Mouse (Mus musculus): Measurements from ENCODE around the gene Ank3. TPM values are rescaled to one million over a fixed set of nuclear protein-coding genes. Genes with fewer than 3 reads are reported as not detected.

Gene Ank3
- 11.5 and 13.5 TPM in 2 replicates for polyA plus RNA-seq (2012; rRNA removed)

DNA sequence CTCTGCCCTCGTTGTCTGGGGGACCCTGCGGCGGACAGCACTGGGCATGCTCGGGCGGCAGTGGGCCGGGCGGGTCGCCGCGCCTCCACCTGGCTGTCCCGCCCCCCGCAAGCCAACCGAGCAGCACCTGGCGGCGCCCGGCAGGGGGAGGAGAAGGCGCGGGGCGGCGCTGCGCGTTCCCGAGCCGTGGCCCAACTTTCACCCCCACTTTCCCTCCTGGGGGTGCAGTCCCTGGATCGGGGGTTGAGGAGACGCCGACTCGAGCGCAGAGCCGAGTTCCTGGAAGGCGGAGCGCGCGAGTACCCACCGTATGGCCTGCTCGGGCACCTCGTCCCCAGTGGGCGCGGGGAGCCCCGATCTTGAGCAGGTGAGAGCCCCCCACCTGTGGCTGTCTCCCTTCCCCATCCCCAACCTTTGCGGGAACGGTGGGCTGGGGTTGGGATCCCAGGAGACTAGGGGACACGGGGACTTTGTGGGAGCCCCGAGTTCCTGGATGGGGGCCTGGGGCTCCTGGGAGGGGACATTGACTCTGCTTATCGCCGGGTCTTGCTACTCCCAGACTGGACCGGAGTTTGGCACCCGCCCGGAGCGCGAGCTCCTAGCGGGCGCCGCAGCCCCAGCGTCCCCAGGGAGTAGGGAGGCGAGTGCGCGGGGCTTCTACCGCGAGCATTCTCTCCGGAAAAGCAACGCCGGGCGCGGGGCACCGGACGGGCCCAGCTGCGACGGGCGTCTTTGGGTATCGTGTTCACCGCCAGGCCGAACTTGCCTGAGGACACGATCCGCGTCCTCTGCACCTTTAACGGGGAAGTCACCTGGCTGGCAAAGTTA, at the start of gene Ank3:
Ank3 (plus strand) TSS at position 11 of the 828 bp plus-strand sequence.

DNA sequence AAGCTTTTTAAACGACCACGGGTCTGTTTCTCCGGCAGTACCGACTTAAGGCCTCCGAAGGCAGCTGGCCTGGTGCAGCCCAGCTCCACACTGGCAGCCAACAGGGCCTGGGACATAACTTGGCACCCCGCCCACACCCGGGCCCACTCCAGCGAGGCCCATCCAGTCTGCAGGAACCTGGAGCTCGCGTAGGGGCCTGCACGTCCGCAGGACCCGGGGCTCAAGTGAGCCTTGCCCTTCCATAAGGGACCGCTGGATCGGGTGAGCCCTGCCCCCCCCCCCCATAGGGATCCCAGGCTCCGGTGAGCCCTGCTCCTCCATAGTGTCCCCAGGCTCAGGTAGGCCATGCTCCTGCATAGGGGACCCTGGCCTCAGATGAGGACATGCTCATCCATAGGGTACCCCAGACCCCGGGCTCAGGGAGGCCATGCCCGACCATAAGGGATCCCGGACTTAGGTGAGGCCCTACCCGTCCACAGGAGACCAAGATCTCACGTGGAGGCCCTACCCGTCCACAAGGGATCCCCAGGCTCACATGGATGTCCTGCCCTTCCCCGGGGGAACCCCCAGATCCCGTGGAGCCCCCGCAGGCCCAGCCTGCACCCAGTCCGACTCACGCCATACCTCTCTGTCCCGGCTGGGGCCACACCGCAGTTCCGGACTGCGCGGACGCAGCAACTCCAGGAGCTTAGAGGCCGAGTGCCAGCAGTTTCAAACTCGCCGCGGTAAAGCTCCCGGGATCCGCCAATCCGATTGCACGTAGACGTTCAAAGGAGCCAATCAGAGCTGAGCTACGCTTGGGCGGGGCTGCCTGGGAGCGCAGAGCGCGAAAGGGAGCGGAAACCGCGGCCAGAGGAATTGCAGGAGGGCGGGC, 46.1 kb upstream of the Ank3 start, which contains the start of gene Cdk1:
Cdk1 (minus strand) TSS at position 727 of the 874 bp plus-strand sequence.

Other genes with a start within 250 kb of the Ank3 start
- gene Rhobtb1, start 247.3 kb upstream of the Ank3 start, polyA plus RNA-seq (2012; rRNA removed): 8.8 and 10.2 TPM in 2 replicates
- 0.31 and 0.32 TPM in 2 replicates for gene A930033H14Rik, start 185.7 kb upstream of the Ank3 start, polyA plus RNA-seq (2012; rRNA removed)
- gene Cdk1, start 45.8 kb upstream of the Ank3 start, polyA plus RNA-seq (2012; rRNA removed): 21.4 and 23.7 TPM in 2 replicates